10 mouse cellular contexts compared by ENCODE assay signal in the genomic region with DNA sequence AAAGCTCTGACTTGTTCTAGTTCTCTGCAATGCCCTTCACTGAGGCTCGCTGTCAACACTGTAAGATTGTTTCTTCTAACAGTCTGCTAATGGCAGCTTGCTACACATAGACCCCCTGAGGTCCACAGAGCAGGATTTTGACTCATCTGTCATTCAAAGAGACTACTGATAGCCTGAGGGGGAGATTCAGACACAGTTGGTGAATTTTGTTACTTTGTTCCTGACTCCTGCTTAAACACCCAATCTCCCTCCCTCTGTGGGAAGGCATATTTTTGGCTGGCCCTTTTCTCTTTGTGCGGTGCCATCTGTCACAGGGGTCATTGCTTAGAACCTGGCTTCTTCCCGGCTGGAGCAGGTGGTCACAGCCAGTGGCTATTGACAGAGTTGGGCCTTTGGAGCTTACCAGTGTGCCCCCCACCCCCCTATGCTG. TPM values are rescaled to one million over a fixed set of nuclear protein-coding genes. Genes with fewer than 3 reads are reported as not detected.
DNase-seq lines count a peak whose midpoint lies in the region; ATAC-seq lines count a peak whose summit lies in the region.
"Had no signal": no experiment of that assay in that cellular context is flagged by ENCODE, and none has a peak within 500 bp of the region (broad histone marks: within the 10 kb centered on the region; RNA-seq: fewer than 3 reads in every experiment).

No protein-coding gene starts in this region.

- DNase-seq in ES-CJ7 (ENCODE audit: low read depth, low spot score): peak; percentile 63
- peak; percentile 82 for DNase-seq in cerebellum, adult 8-10 months
- no peak for DNase-seq in forebrain, embryonic 11.5 days (ENCODE audit: low spot score)
- DNase-seq in midbrain, embryonic 11.5 days (ENCODE audit: low spot score, missing footprints): peak; percentile 93
- DNase-seq in heart, postnatal 36 days: no peak
- no peak for DNase-seq in layer of hippocampus, postnatal 14 days (ENCODE audit: low spot score in 2 of 2)
- no peak for DNase-seq in natural killer cell, adult 2 months (ENCODE audit: low spot score in 2 of 2)
- DNase-seq in adrenal gland, postnatal 36 days: no peak
- DNase-seq: kidney, adult 9 months had no signal

- peak; percentile 74 for ATAC-seq in forebrain, embryonic 11.5 days (replicated peaks; ENCODE audit: low FRiP score)
- ATAC-seq in midbrain, embryonic 11.5 days (ENCODE audit: low FRiP score): peak; percentile 66

- no peaks in the 10 kb centered on the region for H3K36me3 ChIP-seq in forebrain, embryonic 11.5 days (ENCODE audit: control insufficient read depth, insufficient read depth, low read length)
- no peaks in the 10 kb centered on the region for H3K36me3 ChIP-seq in midbrain, embryonic 11.5 days (ENCODE audit: control insufficient read depth, insufficient read depth, low read length)
- H3K36me3 ChIP-seq: heart, embryonic 10.5 days had no signal

- H3K27ac ChIP-seq in forebrain, embryonic 11.5 days (ENCODE audit: low read depth, low read length): peak overlapping the region; percentile 71
- H3K27ac ChIP-seq in midbrain, embryonic 11.5 days (ENCODE audit: low read depth, low read length): peak overlapping the region; percentile 82
- H3K27ac ChIP-seq: heart, embryonic 10.5 days had no signal

- no peak overlapping the region for H3K4me3 ChIP-seq in forebrain, embryonic 11.5 days (ENCODE audit: low read depth, low read length)
- no peak overlapping the region for H3K4me3 ChIP-seq in midbrain, embryonic 11.5 days (ENCODE audit: low read depth, low read length)
- H3K4me3 ChIP-seq: heart, embryonic 10.5 days had no signal

- peaks cover 14% of the 10 kb centered on the region for H3K4me1 ChIP-seq in forebrain, embryonic 11.5 days (replicated peaks; ENCODE audit: control insufficient read depth, insufficient read depth, low read length)
- peaks cover 18% of the 10 kb centered on the region for H3K4me1 ChIP-seq in midbrain, embryonic 11.5 days (ENCODE audit: control insufficient read depth, insufficient read depth, low read length)

- intact Hi-C loops in heart, postnatal 36 days (cut with DNase I): no loop called here

- no peaks in the 10 kb centered on the region for H3K27me3 ChIP-seq in forebrain, embryonic 11.5 days (ENCODE audit: control insufficient read depth, insufficient read depth, low read length)
- H3K27me3 ChIP-seq in midbrain, embryonic 11.5 days (ENCODE audit: control insufficient read depth, insufficient read depth, low read length): no peaks in the 10 kb centered on the region

- WGBS in forebrain, embryonic 11.5 days: 19% methylated on average over 3 of the region's 3 CpGs
- WGBS in midbrain, embryonic 11.5 days: 13% methylated on average over 3 of the region's 3 CpGs

- no peak overlapping the region for H3K9ac ChIP-seq in forebrain, embryonic 11.5 days (ENCODE audit: low read length)
- no peak overlapping the region for H3K9ac ChIP-seq in midbrain, embryonic 11.5 days (ENCODE audit: low read length)

- no peaks in the 10 kb centered on the region for H3K9me3 ChIP-seq in forebrain, embryonic 11.5 days (ENCODE audit: control insufficient read depth, low read length)
- H3K9me3 ChIP-seq in midbrain, embryonic 11.5 days (ENCODE audit: control insufficient read depth, low read length): no peaks in the 10 kb centered on the region
- H3K9me3 ChIP-seq: heart, embryonic 10.5 days had no signal

- H3K4me2 ChIP-seq in forebrain, embryonic 11.5 days (ENCODE audit: low read depth, low read length, severe bottlenecking): no peak overlapping the region
- no peak overlapping the region for H3K4me2 ChIP-seq in midbrain, embryonic 11.5 days

RNA-seq across cellular contexts. Expression of gene Scn8a, which starts 40.1 kb away (rescaled TPM):
- 13.9 and 14.1 TPM in 2 replicates for polyA plus RNA-seq in forebrain, embryonic 11.5 days (2014; fragmentation: Nextera tagmentation; extraction: Ambion mirVana)
- 11.6 and 14.9 TPM in 2 replicates for polyA plus RNA-seq in midbrain, embryonic 11.5 days (2014; fragmentation: Nextera tagmentation; extraction: Ambion mirVana)
- total RNA-seq in heart, postnatal 36 days (2021): under 1 TPM in 1 of 2 experiments, not detected in 1; 0.56 TPM
- total RNA-seq in layer of hippocampus, postnatal 14 days (2021): 100 to 1,000 TPM; 208 to 232 TPM
- total RNA-seq in adrenal gland, postnatal 36 days (2021): 1 to 10 TPM; 2.8 to 3.1 TPM

Comparison
In these comparisons a context has a peak if more than half of its experiments do, and no peak if none do; other contexts are left out.
1. DNase-seq: peak in ES-CJ7 (single experiment), cerebellum, adult 8-10 months (single experiment) and midbrain, embryonic 11.5 days (single experiment); none in forebrain, embryonic 11.5 days (single experiment), heart, postnatal 36 days (0 of 2), layer of hippocampus, postnatal 14 days (0 of 2), natural killer cell, adult 2 months (0 of 2) and adrenal gland, postnatal 36 days (0 of 2).
2. RNA of gene Scn8a, which starts 40.1 kb away (total RNA-seq): 208 to 232 TPM in layer of hippocampus, postnatal 14 days; 2.8 to 3.1 TPM in adrenal gland, postnatal 36 days and 0.56 TPM in heart, postnatal 36 days; every median in the first group is over 10 times any median in the second.